21 mouse cellular contexts compared by ENCODE assay signal in genomic region chr17:64406742-64407254, GRCm38 (mm10).
DNase-seq lines count a peak whose midpoint lies in the region; ATAC-seq and TF ChIP-seq lines count a peak whose summit lies in the region.
"Had no signal": no experiment of that assay in that cellular context is flagged by ENCODE, and none has a peak within 500 bp of the region (broad histone marks: within the 10 kb centered on the region; RNA-seq: fewer than 3 reads in every experiment).

No protein-coding gene starts in this region.

- H3K79me2 ChIP-seq in myocyte (ENCODE audit: control insufficient read depth, insufficient read depth) = no peaks in the 10 kb centered on the region

- H3K4me2 ChIP-seq in forebrain, embryonic 14.5 days (ENCODE audit: low read length) = no peak overlapping the region
- no peak overlapping the region for H3K4me2 ChIP-seq in forebrain, embryonic 13.5 days
- H3K4me2 ChIP-seq in myocyte (ENCODE audit: low read depth) = peak overlapping the region; percentile 81
- H3K4me2 ChIP-seq: embryonic facial prominence, embryonic 15.5 days; heart, embryonic 12.5 days; liver, embryonic 15.5 days had no signal

- 76% methylated on average over 5 of the region's 5 CpGs for WGBS in forebrain, embryonic 14.5 days
- 74% methylated on average over 5 of the region's 5 CpGs for WGBS in forebrain, embryonic 13.5 days

- ATAC-seq in forebrain, embryonic 14.5 days = no peak
- no peak; the same call in 1 of the 2 replicates for ATAC-seq in forebrain, embryonic 13.5 days
- no peak for ATAC-seq in granulocyte monocyte progenitor cell, adult 5-6 weeks (replicated peaks; ENCODE audit: poor library complexity, severe bottlenecking)
- ATAC-seq: activated CD4-positive, CD25-positive, alpha-beta regulatory T cell, adult 4 months; hindbrain, postnatal 0 days; lung, postnatal 0 days had no signal

- no peaks in the 10 kb centered on the region for H3K9me3 ChIP-seq in forebrain, embryonic 14.5 days (replicated peaks; ENCODE audit: control insufficient read depth, low read length)
- H3K9me3 ChIP-seq in forebrain, embryonic 13.5 days (replicated peaks) = no peaks in the 10 kb centered on the region
- H3K9me3 ChIP-seq: embryonic facial prominence, embryonic 15.5 days; liver, embryonic 15.5 days had no signal

- DNase-seq in forebrain, embryonic 14.5 days (ENCODE audit: low spot score) = peak; percentile 25
- peak; percentile 9 for DNase-seq in layer of hippocampus, adult 9-11 months
- DNase-seq in layer of hippocampus, adult 9-10 months (ENCODE audit: low spot score) = no peak
- DNase-seq in brain, adult 2 months (ENCODE audit: low read depth, low spot score) = peak; percentile 37
- no peak for DNase-seq in frontal cortex, postnatal 36 days (ENCODE audit: low spot score in 2 of 2)
- DNase-seq: adrenal gland, postnatal 36 days; cerebellum, adult 8-10 months; gastrocnemius, postnatal 36 days; heart, postnatal 36 days; kidney, adult 11 months; kidney, postnatal 25 days; retina, postnatal 1 day had no signal

- H3K9ac ChIP-seq in forebrain, embryonic 14.5 days (ENCODE audit: low read length) = no peak overlapping the region
- no peak overlapping the region for H3K9ac ChIP-seq in forebrain, embryonic 13.5 days
- H3K9ac ChIP-seq: embryonic facial prominence, embryonic 15.5 days; heart, embryonic 12.5 days; liver, embryonic 15.5 days had no signal

- H3ac ChIP-seq in myocyte (ENCODE audit: control insufficient read depth, insufficient read length) = no peak overlapping the region

- no peaks in the 10 kb centered on the region for H3K27me3 ChIP-seq in forebrain, embryonic 14.5 days (replicated peaks; ENCODE audit: control insufficient read depth, insufficient read depth, low read length)
- no peaks in the 10 kb centered on the region for H3K27me3 ChIP-seq in forebrain, embryonic 13.5 days
- no peaks in the 10 kb centered on the region for H3K27me3 ChIP-seq in myocyte (ENCODE audit: control insufficient read depth, insufficient read depth, insufficient read length)
- H3K27me3 ChIP-seq: embryonic facial prominence, embryonic 15.5 days; heart, embryonic 12.5 days; liver, embryonic 15.5 days had no signal

- no peaks in the 10 kb centered on the region for H3K36me3 ChIP-seq in forebrain, embryonic 14.5 days (ENCODE audit: control insufficient read depth, insufficient read depth, low read length)
- H3K36me3 ChIP-seq in forebrain, embryonic 13.5 days (ENCODE audit: poor library complexity, severe bottlenecking) = no peaks in the 10 kb centered on the region
- H3K36me3 ChIP-seq in myocyte (ENCODE audit: control insufficient read depth, insufficient read depth) = no peaks in the 10 kb centered on the region
- H3K36me3 ChIP-seq: embryonic facial prominence, embryonic 15.5 days; heart, embryonic 12.5 days; liver, embryonic 15.5 days had no signal

- no peak overlapping the region for H3K4me3 ChIP-seq in forebrain, embryonic 14.5 days (ENCODE audit: low read depth, low read length)
- no peak overlapping the region for H3K4me3 ChIP-seq in forebrain, embryonic 13.5 days
- H3K4me3 ChIP-seq in myocyte = peak overlapping the region; percentile 1
- H3K4me3 ChIP-seq: embryonic facial prominence, embryonic 15.5 days; heart, embryonic 12.5 days; liver, embryonic 15.5 days had no signal

- H3K27ac ChIP-seq in forebrain, embryonic 14.5 days (ENCODE audit: low read depth, low read length) = no peak overlapping the region
- H3K27ac ChIP-seq in forebrain, embryonic 13.5 days = no peak overlapping the region
- H3K27ac ChIP-seq: embryonic facial prominence, embryonic 15.5 days; hindbrain, postnatal 0 days; liver, embryonic 15.5 days had no signal

- H3K4me1 ChIP-seq in forebrain, embryonic 14.5 days (ENCODE audit: control insufficient read depth, insufficient read depth, low read length) = 0 out of 2 replicates have a peak, but pooled peaks cover 2% of the 10 kb centered on the region
- peaks cover 6% of the 10 kb centered on the region; the same call in 1 of the 2 replicates for H3K4me1 ChIP-seq in forebrain, embryonic 13.5 days
- H3K4me1 ChIP-seq: heart, embryonic 12.5 days; liver, embryonic 15.5 days had no signal

- TF ChIP-seq POLR2A in myocyte (IDR thresholded peaks at IDR 0.05; ENCODE audit: insufficient read length, low read depth) = no peak

TF ChIP-seq in myocyte, 11 proteins besides CTCF, POLR2A, EP300 and RAD21:
- TF ChIP-seq POLR2AphosphoS2 (IDR thresholded peaks at IDR 0.05; ENCODE audit: insufficient read length, low read depth) = no peak
- no peak for TF ChIP-seq REST (IDR thresholded peaks at IDR 0.05; ENCODE audit: insufficient read depth, insufficient read length)
- TF ChIP-seq TCF12 (IDR thresholded peaks at IDR 0.05; ENCODE audit: insufficient read depth, poor library complexity, severe bottlenecking) = no peak
- no peak for TF ChIP-seq SRF (IDR thresholded peaks at IDR 0.05; ENCODE audit: control insufficient read depth, insufficient read length, low read depth)
- no peak for TF ChIP-seq CEBPB (IDR thresholded peaks at IDR 0.05; ENCODE audit: insufficient read depth, poor library complexity, severe bottlenecking)
- no peak for TF ChIP-seq MYOD1 (IDR thresholded peaks at IDR 0.05; ENCODE audit: control insufficient read depth in 1 of 3, insufficient read length in 2 of 3, low read depth in 2 of 3)
- no peak for TF ChIP-seq MAX (IDR thresholded peaks at IDR 0.05; ENCODE audit: low read depth)
- TF ChIP-seq MYOG (IDR thresholded peaks at IDR 0.05; ENCODE audit: control insufficient read depth in 1 of 3, insufficient read depth in 1 of 3, insufficient read length in 2 of 3, low read depth in 2 of 3) = no peak
- TF ChIP-seq USF1 (IDR thresholded peaks at IDR 0.05; ENCODE audit: low read depth) = no peak
- no peak for TF ChIP-seq TCF3 (IDR thresholded peaks at IDR 0.05; ENCODE audit: insufficient read length, low read depth)
- no peak for TF ChIP-seq E2F4 (IDR thresholded peaks at IDR 0.05; ENCODE audit: insufficient read depth)

Comparison
In these comparisons a context has a peak if more than half of its experiments do, and no peak if none do; other contexts are left out.
1. DNase-seq: peak in forebrain, embryonic 14.5 days (single experiment), layer of hippocampus, adult 9-11 months (single experiment) and brain, adult 2 months (single experiment); none in layer of hippocampus, adult 9-10 months (single experiment) and frontal cortex, postnatal 36 days (0 of 2).